Comparison of ENCODE assay signal across 7 mouse cellular contexts in the genomic region with DNA sequence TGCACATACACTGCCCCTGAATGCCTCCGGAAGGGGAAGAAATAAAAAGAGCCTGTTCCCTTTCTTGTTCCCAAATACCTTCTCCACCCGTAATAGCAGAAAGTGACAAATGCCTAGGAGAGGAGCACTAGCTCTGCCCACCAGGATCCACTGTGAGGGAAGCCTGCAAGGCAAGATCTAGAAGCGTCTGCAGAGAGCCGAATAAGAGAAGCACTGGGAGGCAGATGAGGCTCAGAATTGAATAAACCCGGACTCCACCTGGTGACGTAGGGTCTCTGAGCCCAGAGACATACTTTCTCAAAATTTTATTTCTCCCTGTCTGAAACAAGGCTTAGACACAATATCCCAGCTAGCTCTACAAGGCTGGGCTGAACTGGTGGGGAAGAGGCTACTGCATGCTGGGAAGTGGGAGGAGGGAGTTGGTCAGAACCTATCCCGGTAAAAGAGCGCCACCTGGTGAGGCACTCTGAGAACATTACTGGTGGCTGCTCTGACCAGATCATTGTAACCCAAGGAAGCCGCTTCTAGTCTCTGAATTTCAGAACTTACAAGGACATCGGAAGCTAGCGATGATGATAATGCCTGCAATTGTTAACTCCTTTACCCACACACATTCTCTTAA. TPM values are rescaled to one million over a fixed set of nuclear protein-coding genes. Genes with fewer than 3 reads are reported as not detected.
DNase-seq lines count a peak whose midpoint lies in the region; ATAC-seq and TF ChIP-seq lines count a peak whose summit lies in the region.

No protein-coding gene starts in this region.

- peaks cover 6% of the 10 kb centered on the region; the same call in 1 of the 2 replicates for H3K4me1 ChIP-seq in embryonic facial prominence, embryonic 10.5 days
- peaks cover 6% of the 10 kb centered on the region for H3K4me1 ChIP-seq in midbrain, embryonic 12.5 days
- peaks cover 9% of the 10 kb centered on the region for H3K4me1 ChIP-seq in small intestine, adult 2 months (ENCODE audit: control insufficient read depth, insufficient read depth, insufficient read length, low read length)

- DNase-seq in adrenal gland, postnatal 14 days: peak; percentile 93
- peak; percentile 87 for DNase-seq in embryonic facial prominence, embryonic 10.5 days (ENCODE audit: low spot score)
- peak; percentile 96 for DNase-seq in heart, adult 11 months
- peak; percentile 74 for DNase-seq in kidney, adult 11 months
- peak; percentile 93 for DNase-seq in left cerebral cortex, postnatal 4 days

- no peak for TF ChIP-seq POLR2A in small intestine, adult 2 months (IDR thresholded peaks at IDR 0.05; ENCODE audit: low read depth, low read length)

- no peaks in the 10 kb centered on the region for H3K27me3 ChIP-seq in embryonic facial prominence, embryonic 10.5 days (replicated peaks; ENCODE audit: low read depth, poor library complexity, severe bottlenecking)
- H3K27me3 ChIP-seq in midbrain, embryonic 12.5 days: no peaks in the 10 kb centered on the region; the same call in 1 of the 2 replicates
- no peaks in the 10 kb centered on the region for H3K27me3 ChIP-seq in small intestine, adult 2 months (ENCODE audit: control insufficient read depth, insufficient read depth, low read length)

- intact Hi-C loops in left cerebral cortex, postnatal 4 days (cut with DNase I): loop anchor here (5.0 kb wide), 2 partner anchors 283 to 298 kb away; no protein-coding TSS in a partner anchor

- H3K4me2 ChIP-seq in midbrain, embryonic 12.5 days (replicated peaks): no peak overlapping the region

- H3K36me3 ChIP-seq in embryonic facial prominence, embryonic 10.5 days (replicated peaks): no peaks in the 10 kb centered on the region
- H3K36me3 ChIP-seq in midbrain, embryonic 12.5 days: no peaks in the 10 kb centered on the region
- no peaks in the 10 kb centered on the region for H3K36me3 ChIP-seq in small intestine, adult 2 months (ENCODE audit: control insufficient read depth, insufficient read depth, low read length)

- H3K27ac ChIP-seq in embryonic facial prominence, embryonic 10.5 days (replicated peaks): peak overlapping the region; percentile 69
- H3K27ac ChIP-seq in midbrain, embryonic 12.5 days (replicated peaks): no peak overlapping the region
- H3K27ac ChIP-seq in small intestine, adult 2 months (ENCODE audit: insufficient read depth, low read depth, low read length): no peak overlapping the region

- peak; percentile 89 for ATAC-seq in midbrain, embryonic 12.5 days (ENCODE audit: low FRiP score, low read depth)

- 42% methylated on average over 11 of the region's 11 CpGs for WGBS in embryonic facial prominence, embryonic 10.5 days
- WGBS in midbrain, embryonic 12.5 days: 36% methylated on average over 11 of the region's 11 CpGs
- WGBS in small intestine, adult 2 months: 31% methylated on average over 11 of the region's 11 CpGs

- no peak overlapping the region for H3K4me3 ChIP-seq in embryonic facial prominence, embryonic 10.5 days
- H3K4me3 ChIP-seq in midbrain, embryonic 12.5 days: no peak overlapping the region
- H3K4me3 ChIP-seq in small intestine, adult 2 months (ENCODE audit: low read depth, low read length): no peak overlapping the region

- peak; percentile 87; the same call in 1 of the 2 replicates for TF ChIP-seq CTCF in small intestine, adult 2 months (IDR thresholded peaks at IDR 0.05; ENCODE audit: extremely low read depth, insufficient read length, insufficient replicate concordance, low read depth, low read length)

- no peaks in the 10 kb centered on the region for H3K9me3 ChIP-seq in embryonic facial prominence, embryonic 10.5 days
- no peaks in the 10 kb centered on the region for H3K9me3 ChIP-seq in midbrain, embryonic 12.5 days

- H3K9ac ChIP-seq in midbrain, embryonic 12.5 days (replicated peaks): no peak overlapping the region

RNA-seq across cellular contexts. Expression of a gene that starts 45.2 kb away (rescaled TPM):
- 35.2 and 36.2 TPM in 2 replicates for total RNA-seq in adrenal gland, postnatal 14 days (2021)
- polyA plus RNA-seq in embryonic facial prominence, embryonic 10.5 days (2016; fragmentation: Nextera tagmentation; extraction: Ambion mirVana): 65.8 and 66.2 TPM in 2 replicates
- 10 to 100 TPM; 35.4 to 36.4 TPM for total RNA-seq in left cerebral cortex, postnatal 4 days (2021)
- polyA plus RNA-seq in midbrain, embryonic 12.5 days (2016; fragmentation: Nextera tagmentation; extraction: Ambion mirVana): 63.9 and 65.2 TPM in 2 replicates
- polyA plus RNA-seq in small intestine, adult 2 months (2012; rRNA removed): 3.9 and 5.4 TPM in 2 replicates

RNA-seq across cellular contexts. Expression of a gene that starts 53.7 kb away (rescaled TPM):
- 13.0 and 18.7 TPM in 2 replicates for total RNA-seq in adrenal gland, postnatal 14 days (2021)
- polyA plus RNA-seq in embryonic facial prominence, embryonic 10.5 days (2016; fragmentation: Nextera tagmentation; extraction: Ambion mirVana): 8.0 and 10.5 TPM in 2 replicates
- 100 to 1,000 TPM; 276 to 282 TPM for total RNA-seq in left cerebral cortex, postnatal 4 days (2021)
- polyA plus RNA-seq in midbrain, embryonic 12.5 days (2016; fragmentation: Nextera tagmentation; extraction: Ambion mirVana): 60.5 and 63.7 TPM in 2 replicates
- 0.63 and 0.77 TPM in 2 replicates for polyA plus RNA-seq in small intestine, adult 2 months (2012; rRNA removed)

Comparison
In these comparisons a context has a peak if more than half of its experiments do, and no peak if none do; other contexts are left out.
1. RNA of a gene that starts 45.2 kb away (polyA plus RNA-seq): 65.8 to 66.2 TPM in embryonic facial prominence, embryonic 10.5 days and 63.9 to 65.2 TPM in midbrain, embryonic 12.5 days; 3.9 to 5.4 TPM in small intestine, adult 2 months; every median in the first group is over 10 times any median in the second.
2. Peak in every context shown above with its lines, with median percentiles within 50 percentile points of each other: DNase-seq.